Mouse (Mus musculus) bone marrow, adult 2 months (tissue): ENCODE measurements around the gene Foxi2.

Experiments used
- CTCF ChIP-seq: fragments of 200-500 bp; IDR thresholded peaks from 2 replicates; pipeline ENCODE4 v1.5.1; 2011; ENCODE audit warnings: low read length, control low read depth; ENCODE audit not compliant: control insufficient read depth, insufficient read depth
- POLR2A ChIP-seq: fragments of 200-500 bp; IDR thresholded peaks from 2 replicates; pipeline ENCODE4 v1.6.1; 2011; ENCODE audit warnings: low read depth, mild to moderate bottlenecking, control low read depth, low read length, borderline replicate concordance; ENCODE audit not compliant: control insufficient read depth

DNA sequence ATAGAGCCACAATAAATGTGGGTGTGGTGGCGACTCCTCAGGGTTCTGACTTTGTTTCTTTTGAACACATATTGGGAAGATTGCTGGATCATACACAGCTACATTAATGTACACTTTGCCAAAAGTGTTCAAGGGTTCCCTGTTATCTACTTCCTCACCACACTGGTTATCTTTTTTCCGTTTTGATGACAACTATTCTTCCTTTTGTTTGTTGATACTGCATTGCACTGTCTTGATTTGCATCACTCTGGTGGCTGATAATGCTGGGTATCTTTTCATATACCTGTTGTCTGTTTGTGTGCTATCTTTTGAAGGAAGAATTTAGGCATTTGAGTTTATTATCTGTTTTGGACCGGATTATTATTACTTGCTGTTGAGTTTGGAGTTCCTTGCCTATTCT lies 3.3 kb upstream of the Foxi2 start:
- TF ChIP-seq CTCF = no peak
- no peak for TF ChIP-seq POLR2A
